Mouse (Mus musculus): ENCODE measurements around the gene Grb14. TPM values are rescaled to one million over a fixed set of nuclear protein-coding genes. Genes with fewer than 3 reads are reported as not detected.

Gene Grb14
- total RNA-seq, 1 experiment = 2.4 TPM

DNA sequence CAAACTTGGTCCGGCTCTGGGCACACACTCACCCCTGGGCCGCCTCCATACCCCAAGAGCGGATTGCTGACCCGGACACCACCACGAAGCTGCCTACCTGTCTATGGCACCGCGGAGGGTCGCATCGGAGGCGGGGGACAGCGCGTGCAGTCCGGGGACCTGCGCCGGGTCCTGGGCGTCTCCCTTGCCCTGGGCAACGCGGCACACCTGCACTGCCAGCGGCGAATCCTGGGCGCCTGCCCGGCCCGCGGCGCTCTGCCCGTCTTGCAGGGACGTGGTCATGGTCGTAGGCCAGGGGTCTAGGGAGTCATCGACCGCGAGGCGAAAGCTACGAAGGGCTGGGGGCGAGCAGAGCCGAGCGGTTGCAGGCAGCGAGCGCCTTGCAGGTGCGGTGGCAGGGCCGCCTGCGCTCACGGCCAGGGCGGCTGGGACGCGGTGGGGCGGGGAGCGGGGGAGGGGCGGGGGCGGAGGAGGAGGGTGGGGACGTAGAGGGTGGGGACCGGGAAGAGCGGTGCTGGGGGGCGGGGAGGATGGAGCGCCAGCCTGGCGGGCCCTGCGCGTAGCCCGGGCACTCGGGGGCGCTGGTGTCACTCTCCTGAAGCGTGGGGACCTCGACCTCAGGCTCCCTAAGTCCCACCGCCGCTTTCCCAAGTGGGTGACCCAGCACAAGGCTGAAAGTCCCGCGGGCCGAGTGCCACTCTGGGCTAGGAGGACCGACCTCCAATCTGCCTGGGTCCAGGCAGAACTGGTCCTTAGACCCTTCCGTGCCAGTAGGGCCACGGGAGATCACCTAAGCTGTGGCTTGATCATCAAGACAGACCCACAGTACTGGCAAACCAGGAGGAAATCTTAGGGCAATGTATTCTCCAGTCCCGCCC is 2.2 kb downstream of the Grb14 start:
- Histone ChIP-seq H3K9me3 (ENCODE audit: control insufficient read depth, insufficient read depth, low read depth, low read length) (no peaks in the 10 kb centered on the region), H3K4me3 (ENCODE audit: insufficient read depth in 1 of 2, low read depth in 1 of 2, low read length in 2 of 2, poor library complexity in 1 of 2, severe bottlenecking in 1 of 2) (peak overlapping the region; percentile 86 to 92), H3K27ac (ENCODE audit: insufficient read depth, low read depth, low read length, poor library complexity, severe bottlenecking) (no peak overlapping the region), H3K4me1 (ENCODE audit: control insufficient read depth in 2 of 2, insufficient read depth in 2 of 2, low read length in 2 of 2, poor library complexity in 1 of 2) (no peaks in the 10 kb centered on the region), H3K9ac (ENCODE audit: insufficient read depth, low read depth, low read length, poor library complexity, severe bottlenecking) (peak overlapping the region; percentile 75), H3K36me3 (ENCODE audit: control insufficient read depth, insufficient read depth, low read length, poor library complexity, severe bottlenecking) (no peaks in the 10 kb centered on the region)
- in situ Hi-C loops (cut with MboI; ENCODE audit: low sequenced_read_pairs in 2 of 2, unreplicated experiment in 2 of 2) = no loop called here
- TF ChIP-seq HCFC1 (IDR thresholded peaks at IDR 0.05; ENCODE audit: borderline replicate concordance, insufficient read depth, low read length) = no peak
- TF ChIP-seq ZC3H11A (IDR thresholded peaks at IDR 0.05; ENCODE audit: borderline replicate concordance, low read depth, low read length) = no peak
- TF ChIP-seq MAFK (IDR thresholded peaks at IDR 0.05; ENCODE audit: insufficient read depth, low read depth, low read length) = no peak
- TF ChIP-seq CHD2 (IDR thresholded peaks at IDR 0.05; ENCODE audit: low read depth, low read length) = no peak
- no peak for TF ChIP-seq ZNF384 (IDR thresholded peaks at IDR 0.05; ENCODE audit: low read depth, low read length)
- peak; percentile 31 for DNase-seq (ENCODE audit: low read depth, low spot score)

DNA sequence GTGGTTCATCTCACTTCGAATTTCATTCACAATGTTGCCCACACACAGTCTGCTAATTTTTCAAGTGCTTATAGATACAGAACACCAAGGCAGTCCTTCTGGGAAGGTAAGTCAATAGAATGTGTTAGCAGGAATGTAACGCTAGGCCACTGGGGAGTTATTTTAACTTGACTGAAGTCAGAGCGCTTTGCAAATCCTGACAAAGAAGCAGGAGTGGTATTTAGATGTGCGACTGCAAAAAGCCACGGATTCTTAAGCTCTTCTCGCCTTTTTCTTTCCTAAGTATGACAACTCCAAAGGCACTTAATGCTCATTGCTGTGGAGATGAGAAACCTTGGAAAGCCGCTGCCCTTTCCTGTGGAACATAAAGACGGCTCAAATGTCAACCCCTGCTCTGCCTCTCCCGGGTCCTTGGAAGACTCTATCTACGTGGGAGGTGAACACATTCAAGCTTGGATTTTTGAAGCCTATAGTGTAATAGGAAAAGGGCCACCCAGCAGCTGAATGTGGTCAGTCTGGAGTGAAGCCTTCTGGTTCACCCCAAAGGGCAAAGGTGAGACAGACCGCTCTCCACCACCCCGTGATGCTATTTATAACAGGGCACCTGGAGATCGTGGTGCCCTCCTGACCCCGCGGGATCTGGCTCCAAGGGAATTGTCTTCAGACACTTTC is 3.0 kb downstream of the Grb14 start:
- peak overlapping the region; percentile 86 to 92 for H3K4me3 ChIP-seq (ENCODE audit: insufficient read depth in 1 of 2, low read depth in 1 of 2, low read length in 2 of 2, poor library complexity in 1 of 2, severe bottlenecking in 1 of 2)
- in situ Hi-C loops (cut with MboI; ENCODE audit: low sequenced_read_pairs in 2 of 2, unreplicated experiment in 2 of 2) = no loop called here
- DNase-seq (ENCODE audit: low read depth, low spot score) = no peak
- no peak overlapping the region for H3K27ac ChIP-seq (ENCODE audit: insufficient read depth, low read depth, low read length, poor library complexity, severe bottlenecking)
- peak overlapping the region; percentile 75; the same call in 1 of the 2 replicates for H3K9ac ChIP-seq (ENCODE audit: insufficient read depth, low read depth, low read length, poor library complexity, severe bottlenecking)
- H3K4me1 ChIP-seq (ENCODE audit: control insufficient read depth in 2 of 2, insufficient read depth in 2 of 2, low read length in 2 of 2, poor library complexity in 1 of 2) = no peaks in the 10 kb centered on the region
- no peaks in the 10 kb centered on the region for H3K9me3 ChIP-seq (ENCODE audit: control insufficient read depth, insufficient read depth, low read depth, low read length)
- no peak for TF ChIP-seq ZC3H11A (IDR thresholded peaks at IDR 0.05; ENCODE audit: borderline replicate concordance, low read depth, low read length)
- no peaks in the 10 kb centered on the region for H3K36me3 ChIP-seq (ENCODE audit: control insufficient read depth, insufficient read depth, low read length, poor library complexity, severe bottlenecking)

GRCm38 (mm10) chr2:65017375-65017774 is 7.4 kb downstream of the Grb14 start:
- Histone ChIP-seq H3K27ac (ENCODE audit: insufficient read depth, low read depth, low read length, poor library complexity, severe bottlenecking) (no peak overlapping the region), H3K9me3 (ENCODE audit: control insufficient read depth, insufficient read depth, low read depth, low read length) (no peaks in the 10 kb centered on the region), H3K36me3 (ENCODE audit: control insufficient read depth, insufficient read depth, low read length, poor library complexity, severe bottlenecking) (no peaks in the 10 kb centered on the region), H3K4me1 (ENCODE audit: control insufficient read depth in 2 of 2, insufficient read depth in 2 of 2, low read length in 2 of 2, poor library complexity in 1 of 2) (no peaks in the 10 kb centered on the region), H3K4me3 (ENCODE audit: insufficient read depth in 1 of 2, low read depth in 1 of 2, low read length in 2 of 2, poor library complexity in 1 of 2, severe bottlenecking in 1 of 2) (no peak overlapping the region), H3K9ac (ENCODE audit: insufficient read depth, low read depth, low read length, poor library complexity, severe bottlenecking) (no peak overlapping the region)
- no peak for DNase-seq (ENCODE audit: low read depth, low spot score)
- in situ Hi-C loops (cut with MboI; ENCODE audit: low sequenced_read_pairs in 2 of 2, unreplicated experiment in 2 of 2) = no loop called here
- TF ChIP-seq HCFC1 (IDR thresholded peaks at IDR 0.05; ENCODE audit: borderline replicate concordance, insufficient read depth, low read length) (no peak), MAFK (IDR thresholded peaks at IDR 0.05; ENCODE audit: insufficient read depth, low read depth, low read length) (no peak), ZNF384 (IDR thresholded peaks at IDR 0.05; ENCODE audit: low read depth, low read length) (no peak), CHD2 (IDR thresholded peaks at IDR 0.05; ENCODE audit: low read depth, low read length) (no peak), ZC3H11A (IDR thresholded peaks at IDR 0.05; ENCODE audit: borderline replicate concordance, low read depth, low read length) (no peak)

- TF ChIP-seq ZC3H11A (IDR thresholded peaks at IDR 0.05; ENCODE audit: borderline replicate concordance, low read depth, low read length) (no peak), ZNF384 (IDR thresholded peaks at IDR 0.05; ENCODE audit: low read depth, low read length) (no peak), HCFC1 (IDR thresholded peaks at IDR 0.05; ENCODE audit: borderline replicate concordance, insufficient read depth, low read length) (no peak), MAFK (IDR thresholded peaks at IDR 0.05; ENCODE audit: insufficient read depth, low read depth, low read length) (no peak), CHD2 (IDR thresholded peaks at IDR 0.05; ENCODE audit: low read depth, low read length) (no peak)
- no peak for DNase-seq (ENCODE audit: low read depth, low spot score)
- H3K4me1 ChIP-seq (ENCODE audit: control insufficient read depth in 2 of 2, insufficient read depth in 2 of 2, low read length in 2 of 2, poor library complexity in 1 of 2) = no peaks in the 10 kb centered on the region
- no peak overlapping the region for H3K27ac ChIP-seq (ENCODE audit: insufficient read depth, low read depth, low read length, poor library complexity, severe bottlenecking)
- no peak overlapping the region for H3K4me3 ChIP-seq (ENCODE audit: insufficient read depth in 1 of 2, low read depth in 1 of 2, low read length in 2 of 2, poor library complexity in 1 of 2, severe bottlenecking in 1 of 2)
- H3K9ac ChIP-seq (ENCODE audit: insufficient read depth, low read depth, low read length, poor library complexity, severe bottlenecking) = no peak overlapping the region
- no peaks in the 10 kb centered on the region for H3K9me3 ChIP-seq (ENCODE audit: control insufficient read depth, insufficient read depth, low read depth, low read length)
- H3K36me3 ChIP-seq (ENCODE audit: control insufficient read depth, insufficient read depth, low read length, poor library complexity, severe bottlenecking) = no peaks in the 10 kb centered on the region
- in situ Hi-C loops (cut with MboI; ENCODE audit: low sequenced_read_pairs in 2 of 2, unreplicated experiment in 2 of 2) = no loop called here
Observed at GRCm38 (mm10) chr2:65014552-65014951, 10.2 kb downstream of the Grb14 start.

Measured in ES-E14 (cell line).